Mouse (Mus musculus) left cerebral cortex, postnatal 14 days (tissue): ENCODE results near the gene Enoph1. TPM values are rescaled to one million over a fixed set of nuclear protein-coding genes. Genes with fewer than 3 reads are reported as not detected.

Source experiments
- DNase-seq, 2 experiments: peaks; one replicate each; pipeline ENCODE4 v3.0.0; 2021 to 2022; ENCODE audit warnings: low spot score in 2 of 2, mixed read lengths in 1 of 2
- intact Hi-C: fragments of 180-260 bp; cut with DNase I; formaldehyde crosslinking; loops from one replicate; pipeline ENCODE4 v1.15.1; 2025
- total RNA-seq, 2 experiments: library from RNA; stranded (reverse); gene quantifications; 2 replicates each; pipeline ENCODE4 v1.2.3; 2021

Gene Enoph1
- total RNA-seq, 2 experiments from 2014 or later = 50.0 to 52.6 TPM

- intact Hi-C loops = no loop called here
Measured at GRCm38 (mm10) chr5:100109543-100110282, 69.9 kb downstream of the Enoph1 start.

DNA sequence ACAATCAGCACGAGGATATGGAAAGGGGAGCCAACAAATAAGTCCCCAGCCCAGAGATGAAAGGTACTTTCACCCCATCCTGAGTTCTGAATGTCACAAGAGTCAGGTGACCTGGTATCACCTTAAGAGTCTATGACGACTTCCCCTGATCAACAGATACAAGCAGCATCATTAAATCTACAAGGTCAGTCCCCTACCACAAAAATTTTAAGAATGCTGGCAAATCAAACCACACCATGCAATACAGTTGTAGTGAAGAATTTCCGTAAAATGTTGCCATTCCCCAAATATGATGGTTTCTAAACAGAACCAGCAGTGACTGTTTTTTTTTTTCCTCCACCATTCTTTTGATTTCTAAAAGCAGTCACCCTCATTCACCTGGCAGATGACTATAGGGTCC lies 70.8 kb downstream of the Enoph1 start:
- DNase-seq = no peak
- intact Hi-C loops = no loop called here

More at GRCm38 (mm10) chr5:100109543-100110282, 69.9 kb downstream of the Enoph1 start:
- DNase-seq = peak; percentile 19 to 54

DNA sequence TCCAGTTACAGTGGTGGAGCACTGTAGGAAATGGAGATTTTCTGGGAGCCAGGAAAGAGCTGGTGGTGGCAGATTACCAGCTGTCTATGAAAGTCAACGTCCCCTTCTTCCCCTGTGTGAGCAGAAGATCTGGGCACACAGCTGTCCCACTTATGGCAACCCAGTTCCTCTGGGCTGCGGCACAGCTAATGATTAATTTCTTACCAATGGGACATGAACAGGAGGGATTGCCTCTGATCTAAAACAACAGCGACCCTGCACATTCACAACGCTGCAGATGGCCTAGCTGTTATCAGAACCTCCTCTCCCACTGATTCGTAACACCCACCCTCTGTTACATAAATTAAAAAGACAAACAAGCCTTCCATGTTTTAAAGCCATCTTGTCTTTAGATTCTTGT lies 73.6 kb downstream of the Enoph1 start:
- DNase-seq = no peak
- intact Hi-C loops = no loop called here

Other genes starting within 250 kb of the Enoph1 start
- under 1 TPM in 1 of 2 experiments, not detected in 1; 0.68 TPM for gene Vamp9, start 133.7 kb upstream of the Enoph1 start, total RNA-seq
- 100 to 1,000 TPM; 189 to 204 TPM for gene Hnrnpd, start 61.0 kb upstream of the Enoph1 start, total RNA-seq
- gene 4930524J08Rik, start 60.9 kb upstream of the Enoph1 start, total RNA-seq = 1 to 10 TPM; 2.2 to 3.5 TPM
- 100 to 1,000 TPM; 141 to 169 TPM for gene Hnrnpdl, start 321 bp upstream of the Enoph1 start, total RNA-seq
- gene Tmem150c, start 119.8 kb downstream of the Enoph1 start, total RNA-seq = 10 to 100 TPM; 46.2 to 48.8 TPM